14 mouse cellular contexts compared by ENCODE assay signal in genomic region chr4:155213752-155214054, GRCm38 (mm10). TPM values are rescaled to one million over a fixed set of nuclear protein-coding genes. Genes with fewer than 3 reads are reported as not detected.
DNase-seq lines count a peak whose midpoint lies in the region; ATAC-seq and TF ChIP-seq lines count a peak whose summit lies in the region.
"Had no signal": no experiment of that assay in that cellular context is flagged by ENCODE, and none has a peak within 500 bp of the region (broad histone marks: within the 10 kb centered on the region; RNA-seq: fewer than 3 reads in every experiment).

No protein-coding gene starts in this region.

- H3K4me2 ChIP-seq in liver, embryonic 16.5 days (ENCODE audit: low read depth, low read length): no peak overlapping the region
- H3K4me2 ChIP-seq in hindbrain, postnatal 0 days (ENCODE audit: low read depth, low read length): no peak overlapping the region
- H3K4me2 ChIP-seq in stomach, embryonic 14.5 days (replicated peaks; ENCODE audit: low read depth, low read length): no peak overlapping the region
- H3K4me2 ChIP-seq: embryonic facial prominence, embryonic 15.5 days; liver, embryonic 15.5 days had no signal

- 0 out of 2 replicates have a peak, but pooled peaks have one; percentile 20 for ATAC-seq in liver, embryonic 16.5 days (ENCODE audit: low read depth)
- ATAC-seq in hindbrain, postnatal 0 days: peak; percentile 39; the same call in 1 of the 2 replicates
- ATAC-seq in stomach, embryonic 14.5 days (ENCODE audit: insufficient number of reproducible peaks, insufficient read depth, low FRiP score, low read depth): peak; percentile 7; the same call in 1 of the 2 replicates

- H3K9ac ChIP-seq in liver, embryonic 16.5 days (ENCODE audit: low read depth, low read length): no peak overlapping the region
- 0 out of 2 replicates have a peak overlapping the region, but pooled peaks have one; percentile 18 for H3K9ac ChIP-seq in hindbrain, postnatal 0 days (replicated peaks; ENCODE audit: low read length)
- no peak overlapping the region for H3K9ac ChIP-seq in stomach, embryonic 14.5 days (replicated peaks; ENCODE audit: low read depth, low read length)
- H3K9ac ChIP-seq: embryonic facial prominence, embryonic 15.5 days; liver, embryonic 15.5 days had no signal

- intact Hi-C loops in gastrocnemius, postnatal 14 days (cut with DNase I; ENCODE audit: low total_unique reads): no loop called here

- no peak for TF ChIP-seq POLR2A in cerebellum, adult 2 months (IDR thresholded peaks at IDR 0.05; ENCODE audit: borderline replicate concordance, insufficient read depth, low read length)

- no peaks in the 10 kb centered on the region for H3K9me3 ChIP-seq in liver, embryonic 16.5 days (replicated peaks; ENCODE audit: control insufficient read depth, low read length)
- H3K9me3 ChIP-seq in hindbrain, postnatal 0 days (ENCODE audit: low read length): no peaks in the 10 kb centered on the region
- no peaks in the 10 kb centered on the region for H3K9me3 ChIP-seq in stomach, embryonic 14.5 days (ENCODE audit: control insufficient read depth, low read depth, low read length)
- H3K9me3 ChIP-seq: embryonic facial prominence, embryonic 15.5 days; liver, embryonic 15.5 days had no signal

- H3K27ac ChIP-seq in cerebellum, adult 2 months (ENCODE audit: insufficient read depth, low read length): 0 out of 2 replicates have a peak overlapping the region, but pooled peaks have one; percentile 1
- no peak overlapping the region for H3K27ac ChIP-seq in liver, embryonic 16.5 days (ENCODE audit: low read length)
- H3K27ac ChIP-seq in hindbrain, postnatal 0 days: no peak overlapping the region
- H3K27ac ChIP-seq in stomach, embryonic 14.5 days (ENCODE audit: low read length): no peak overlapping the region
- H3K27ac ChIP-seq: embryonic facial prominence, embryonic 15.5 days; liver, embryonic 15.5 days had no signal

- no peaks in the 10 kb centered on the region for H3K27me3 ChIP-seq in cerebellum, adult 2 months (ENCODE audit: control insufficient read depth, insufficient read depth, low read length)
- H3K27me3 ChIP-seq in liver, embryonic 16.5 days (ENCODE audit: control insufficient read depth, insufficient read depth, low read depth, low read length): no peaks in the 10 kb centered on the region
- no peaks in the 10 kb centered on the region for H3K27me3 ChIP-seq in hindbrain, postnatal 0 days (ENCODE audit: insufficient read depth, low read length)
- no peaks in the 10 kb centered on the region for H3K27me3 ChIP-seq in stomach, embryonic 14.5 days (ENCODE audit: control insufficient read depth, insufficient read depth, low read length)
- H3K27me3 ChIP-seq: embryonic facial prominence, embryonic 15.5 days had no signal

- 6% methylated on average over 6 of the region's 6 CpGs for WGBS in cerebellum, adult 2 months
- 59% methylated on average over 6 of the region's 6 CpGs for WGBS in liver, embryonic 16.5 days (ENCODE audit: insufficient replicate concordance)
- WGBS in hindbrain, postnatal 0 days: 33% methylated on average over 6 of the region's 6 CpGs
- 72% methylated on average over 6 of the region's 6 CpGs for WGBS in stomach, embryonic 14.5 days

- H3K4me3 ChIP-seq in cerebellum, adult 2 months (replicated peaks; ENCODE audit: insufficient read depth, low read depth, low read length): peak overlapping the region; percentile 14
- no peak overlapping the region for H3K4me3 ChIP-seq in liver, embryonic 16.5 days (ENCODE audit: low read depth, low read length)
- H3K4me3 ChIP-seq in hindbrain, postnatal 0 days (ENCODE audit: low read length): no peak overlapping the region
- H3K4me3 ChIP-seq in stomach, embryonic 14.5 days (ENCODE audit: low read depth, low read length): no peak overlapping the region
- H3K4me3 ChIP-seq: embryonic facial prominence, embryonic 15.5 days; liver, embryonic 15.5 days had no signal

- TF ChIP-seq CTCF in cerebellum, adult 2 months (IDR thresholded peaks at IDR 0.05; ENCODE audit: borderline replicate concordance, insufficient read depth, low read depth, low read length): no peak
- TF ChIP-seq CTCF in hindbrain, postnatal 0 days (IDR thresholded peaks at IDR 0.05; ENCODE audit: low read depth): no peak

- no peak for DNase-seq in cerebellum, adult 2 months
- no peak for DNase-seq in cerebellum, postnatal 4 days (ENCODE audit: low spot score in 2 of 2)
- no peak for DNase-seq in liver
- no peak for DNase-seq in hindbrain, postnatal 0 days (ENCODE audit: low spot score)
- no peak for DNase-seq in gastrocnemius, postnatal 14 days
- no peak for DNase-seq in cerebellum, postnatal 36 days
- DNase-seq: adrenal gland, adult 8-10 months; gastrocnemius, postnatal 36 days; heart, postnatal 36 days; thymus, postnatal 25 days had no signal

- no peaks in the 10 kb centered on the region for H3K36me3 ChIP-seq in liver, embryonic 16.5 days (ENCODE audit: control insufficient read depth, insufficient read depth)
- H3K36me3 ChIP-seq in hindbrain, postnatal 0 days (ENCODE audit: insufficient read depth, low read length): no peaks in the 10 kb centered on the region
- peaks cover 11% of the 10 kb centered on the region for H3K36me3 ChIP-seq in stomach, embryonic 14.5 days (ENCODE audit: control insufficient read depth, insufficient read depth, low read length)
- H3K36me3 ChIP-seq: liver, embryonic 15.5 days had no signal

- H3K4me1 ChIP-seq in cerebellum, adult 2 months (ENCODE audit: control insufficient read depth, insufficient read depth, low read length): peaks cover 78% of the 10 kb centered on the region
- peaks cover 46% of the 10 kb centered on the region for H3K4me1 ChIP-seq in liver, embryonic 16.5 days (ENCODE audit: control insufficient read depth, low read depth, low read length)
- peaks cover 55% of the 10 kb centered on the region for H3K4me1 ChIP-seq in hindbrain, postnatal 0 days (ENCODE audit: insufficient read depth, low read length)
- peaks cover 57% of the 10 kb centered on the region for H3K4me1 ChIP-seq in stomach, embryonic 14.5 days (ENCODE audit: control insufficient read depth, insufficient read depth, low read length)

RNA-seq across cellular contexts. Expression of gene Ski, which starts 8.7 kb away (rescaled TPM):
- 87.2 and 106 TPM in 2 replicates for polyA plus RNA-seq in cerebellum, adult 2 months (2012; rRNA removed)
- 2.4 and 2.5 TPM in 2 replicates for polyA plus RNA-seq in liver, embryonic 16.5 days (2015; fragmentation: Nextera tagmentation; extraction: Ambion mirVana)
- total RNA-seq in hindbrain, postnatal 0 days (2014; rRNA removed): 69.8 and 71.3 TPM in 2 replicates
- 8.8 and 9.5 TPM in 2 replicates for polyA plus RNA-seq in hindbrain, postnatal 0 days (2015; fragmentation: Nextera tagmentation; extraction: Ambion mirVana)
- 29.6 and 32.0 TPM in 2 replicates for polyA plus RNA-seq in stomach, embryonic 14.5 days (2014; fragmentation: Nextera tagmentation; extraction: Ambion mirVana)
- total RNA-seq in gastrocnemius, postnatal 14 days (2021): 10 to 100 TPM; 41.6 to 51.6 TPM

RNA-seq across cellular contexts. Expression of gene Faap20, which starts 35.9 kb away (rescaled TPM):
- polyA plus RNA-seq in cerebellum, adult 2 months (2012; rRNA removed): 94.5 and 109 TPM in 2 replicates
- 17.1 and 18.6 TPM in 2 replicates for polyA plus RNA-seq in liver, embryonic 16.5 days (2015; fragmentation: Nextera tagmentation; extraction: Ambion mirVana)
- 51.2 and 61.4 TPM in 2 replicates for total RNA-seq in hindbrain, postnatal 0 days (2014; rRNA removed)
- 60.8 and 62.5 TPM in 2 replicates for polyA plus RNA-seq in hindbrain, postnatal 0 days (2015; fragmentation: Nextera tagmentation; extraction: Ambion mirVana)
- polyA plus RNA-seq in stomach, embryonic 14.5 days (2014; fragmentation: Nextera tagmentation; extraction: Ambion mirVana): 63.2 and 65.0 TPM in 2 replicates
- 10 to 100 TPM; 11.9 to 15.3 TPM for total RNA-seq in gastrocnemius, postnatal 14 days (2021)
